Mouse (Mus musculus) liver, postnatal 0 days (tissue): ENCODE measurements around the gene Gm4214. TPM values are rescaled to one million over a fixed set of nuclear protein-coding genes. Genes with fewer than 3 reads are reported as not detected.
"Not testable (repeated sequence)": the region's sequence is repeated elsewhere in the genome, so short reads cannot be mapped to it uniquely, and the experiment has no call there.

ENCODE experiments used
- ATAC-seq: fragments of 200-750 bp; cut with Nextera tagmentation; 2 replicates; pipeline ENCODE4 v1.8.0; 2017; ENCODE audit warnings: mild to moderate bottlenecking, moderate library complexity
- DNase-seq: peaks from one replicate; pipeline ENCODE4 v3.0.0-alpha.2; 2016
- H3K27ac ChIP-seq: fragments of 300-500 bp; sonication (generic); 2 replicates; pipeline ENCODE4 v1.5.1; 2014; ENCODE audit warnings: antibody characterized with exemption, moderate library complexity, mild to moderate bottlenecking, low read depth
- H3K27me3 ChIP-seq: fragments of 300-500 bp; sonication (generic); 2 replicates; pipeline ENCODE4 v1.6.1; 2014; ENCODE audit warnings: low read length, control low read depth, mixed read lengths; ENCODE audit not compliant: insufficient read depth
- H3K36me3 ChIP-seq: fragments of 300-500 bp; sonication (generic); replicated peaks from 2 replicates; pipeline ENCODE4 v1.6.1; 2014; ENCODE audit warnings: mild to moderate bottlenecking, control low read depth, low read length, moderate library complexity, mixed read lengths; ENCODE audit not compliant: insufficient read depth
- H3K4me1 ChIP-seq: fragments of 300-500 bp; sonication (generic); 2 replicates; pipeline ENCODE4 v1.6.1; 2014; ENCODE audit warnings: antibody characterized with exemption, mild to moderate bottlenecking, control low read depth; ENCODE audit not compliant: insufficient read depth
- H3K4me2 ChIP-seq: fragments of 300-500 bp; sonication (generic); 2 replicates; pipeline ENCODE4 v1.6.1; 2014; ENCODE audit warnings: low read depth, mild to moderate bottlenecking, low read length, moderate library complexity, mixed read lengths
- H3K4me3 ChIP-seq: fragments of 300-500 bp; sonication (generic); 2 replicates; pipeline ENCODE4 v1.5.1; 2014; ENCODE audit warnings: low read depth, low read length
- H3K9ac ChIP-seq: fragments of 300-500 bp; sonication (generic); replicated peaks from 2 replicates; pipeline ENCODE4 v1.6.1; 2014; ENCODE audit warnings: mild to moderate bottlenecking, moderate library complexity
- H3K9me3 ChIP-seq: fragments of 300-500 bp; sonication (generic); 2 replicates; pipeline ENCODE4 v1.6.1; 2016; ENCODE audit warnings: mild to moderate bottlenecking, control low read depth, low read length, mixed read lengths
- WGBS: fragments of 180-500 bp; shearing (Covaris S2); extraction: QIAGEN DNeasy Blood & Tissue Kit; methylation state at CpG from one replicate; pipeline ENCODE4 v1.1.7; 2014; ENCODE audit not compliant: insufficient replicate concordance; 5-methylcytosine and 5-hydroxymethylcytosine counted together
- polyA plus RNA-seq: library from polyadenylated mRNA; unstranded; fragments of >200 nt; fragmentation: Nextera tagmentation; extraction: Ambion mirVana; gene quantifications from 2 replicates; pipeline ENCODE4 v1.2.1, GENCODE M21; 2015

Gene Gm4214
- polyA plus RNA-seq: not detected in 2 replicates

GRCm38 (mm10) chr7:22984573-22984972 is at the start of gene Gm4214:
Gene Gm4214 (minus strand): TSS chr7:22984673.
- WGBS: no CpG with 5 or more reads among the region's 5 CpGs

GRCm38 (mm10) chr7:23019823-23020222 is 35.4 kb upstream of the Gm4214 start, which contains the start of gene Gm4216:
Gene Gm4216 (minus strand): TSS chr7:23019923.
- not testable (repeated sequence) for ATAC-seq, H3K27ac ChIP-seq
- WGBS: no CpG with 5 or more reads among the region's 3 CpGs

More at GRCm38 (mm10) chr7:22984573-22984972, at the start of gene Gm4214:
- not testable (repeated sequence) for DNase-seq, H3K9me3 ChIP-seq, ATAC-seq, H3K27me3 ChIP-seq, H3K4me1 ChIP-seq, H3K4me3 ChIP-seq, H3K27ac ChIP-seq, H3K36me3 ChIP-seq, H3K9ac ChIP-seq, H3K4me2 ChIP-seq

More at GRCm38 (mm10) chr7:23019823-23020222, 35.4 kb upstream of the Gm4214 start, which contains the start of gene Gm4216:
- DNase-seq, H3K27me3 ChIP-seq, H3K4me3 ChIP-seq, H3K9ac ChIP-seq, H3K36me3 ChIP-seq, H3K9me3 ChIP-seq, H3K4me2 ChIP-seq, H3K4me1 ChIP-seq: not testable (repeated sequence)

Other genes with a start within 250 kb of the Gm4214 start
- not detected in 2 replicates for gene Vmn1r157, start 223.0 kb downstream of the Gm4214 start, polyA plus RNA-seq
- gene Vmn1r158, start 193.9 kb downstream of the Gm4214 start, polyA plus RNA-seq: not detected in 2 replicates
- gene Vmn1r159, start 141.1 kb downstream of the Gm4214 start, polyA plus RNA-seq: not detected in 2 replicates
- gene Vmn1r160, start 113.4 kb downstream of the Gm4214 start, polyA plus RNA-seq: not detected in 2 replicates
- not detected in 2 replicates for gene Gm4216, start 35.2 kb upstream of the Gm4214 start, polyA plus RNA-seq
- gene Vmn1r163, start 70.9 kb upstream of the Gm4214 start, polyA plus RNA-seq: not detected in 2 replicates
- gene Gm8720, start 82.8 kb upstream of the Gm4214 start, polyA plus RNA-seq: not detected in 2 replicates
- gene Gm10662, start 159.8 kb upstream of the Gm4214 start, polyA plus RNA-seq: not detected in 2 replicates
- not detected in 2 replicates for gene Vmn1r165, start 232.7 kb upstream of the Gm4214 start, polyA plus RNA-seq